Comparison of ENCODE assay signal across 10 mouse cellular contexts in the genomic region with DNA sequence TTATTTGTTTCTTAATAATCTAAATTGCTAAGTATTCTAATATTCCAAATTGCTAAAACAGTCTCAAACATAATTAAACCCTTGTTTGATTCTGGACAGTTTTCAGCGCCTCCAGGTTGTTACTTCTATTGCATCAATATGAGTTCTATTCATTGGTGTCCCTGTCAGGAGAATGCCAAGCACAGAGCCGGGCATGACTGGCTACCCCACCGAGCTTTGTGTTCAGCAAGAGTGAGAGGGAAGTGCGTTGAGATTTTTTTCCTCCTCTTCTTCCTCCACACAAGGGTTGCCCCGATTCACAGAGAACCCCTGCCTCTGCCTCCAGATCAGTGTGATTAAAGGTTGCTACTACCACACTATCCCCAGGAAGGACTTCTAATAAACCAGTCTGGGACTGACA. TPM values are rescaled to one million over a fixed set of nuclear protein-coding genes. Genes with fewer than 3 reads are reported as not detected.
A peak's percentile ranks its signal among the peaks of the same experiment; 100 is the strongest.
DNase-seq lines count a peak whose midpoint lies in the region; ATAC-seq lines count a peak whose summit lies in the region.
"Had no signal": no experiment of that assay in that cellular context is flagged by ENCODE, and none has a peak within 500 bp of the region (broad histone marks: within the 10 kb centered on the region; RNA-seq: fewer than 3 reads in every experiment).

No protein-coding gene starts in this region.

- H3K4me3 ChIP-seq in heart, embryonic 14.5 days (ENCODE audit: control insufficient read depth in 1 of 2, insufficient read depth in 1 of 2, low read depth in 1 of 2, low read length in 2 of 2), result no peak overlapping the region
- no peak overlapping the region for H3K4me3 ChIP-seq in forebrain, embryonic 14.5 days (ENCODE audit: low read depth, low read length)
- H3K4me3 ChIP-seq in midbrain, embryonic 10.5 days, result peak overlapping the region; percentile 2; the same call in 1 of the 2 replicates
- H3K4me3 ChIP-seq: limb, embryonic 15.5 days had no signal

- no peak for ATAC-seq in heart, embryonic 14.5 days (ENCODE audit: insufficient number of reproducible peaks, insufficient read depth, low FRiP score, low read depth)
- ATAC-seq in forebrain, embryonic 14.5 days, result peak; percentile 35

- H3K4me2 ChIP-seq in heart, embryonic 14.5 days (ENCODE audit: low read length), result peak overlapping the region; percentile 53
- H3K4me2 ChIP-seq in forebrain, embryonic 14.5 days (ENCODE audit: low read length), result peak overlapping the region; percentile 43

- peak overlapping the region; percentile 39; the same call in 1 of the 2 replicates for H3K9ac ChIP-seq in heart, embryonic 14.5 days (ENCODE audit: low read length)
- H3K9ac ChIP-seq in forebrain, embryonic 14.5 days (ENCODE audit: low read length), result 0 out of 2 replicates have a peak overlapping the region, but pooled peaks have one; percentile 26
- H3K9ac ChIP-seq: limb, embryonic 15.5 days had no signal

- 36% methylated on average over 5 of the region's 5 CpGs for WGBS in heart, embryonic 14.5 days
- WGBS in forebrain, embryonic 14.5 days, result 5% methylated on average over 5 of the region's 5 CpGs
- WGBS in midbrain, embryonic 10.5 days, result 24% methylated on average over 5 of the region's 5 CpGs

- peaks cover 17 to 51% of the 10 kb centered on the region in 2 experiments for H3K4me1 ChIP-seq in heart, embryonic 14.5 days (ENCODE audit: control insufficient read depth in 2 of 2, insufficient read depth in 2 of 2, low read length in 2 of 2)
- peaks cover 27% of the 10 kb centered on the region for H3K4me1 ChIP-seq in forebrain, embryonic 14.5 days (ENCODE audit: control insufficient read depth, insufficient read depth, low read length)
- peaks cover 63% of the 10 kb centered on the region for H3K4me1 ChIP-seq in midbrain, embryonic 10.5 days

- H3K36me3 ChIP-seq in heart, embryonic 14.5 days (ENCODE audit: control insufficient read depth, insufficient read depth, low read length), result no peaks in the 10 kb centered on the region
- H3K36me3 ChIP-seq in forebrain, embryonic 14.5 days (ENCODE audit: control insufficient read depth, insufficient read depth, low read length), result no peaks in the 10 kb centered on the region
- no peaks in the 10 kb centered on the region for H3K36me3 ChIP-seq in midbrain, embryonic 10.5 days
- H3K36me3 ChIP-seq: limb, embryonic 15.5 days had no signal

- H3K9me3 ChIP-seq in heart, embryonic 14.5 days (ENCODE audit: control insufficient read depth, low read length), result no peaks in the 10 kb centered on the region
- no peaks in the 10 kb centered on the region for H3K9me3 ChIP-seq in forebrain, embryonic 14.5 days (replicated peaks; ENCODE audit: control insufficient read depth, low read length)
- no peaks in the 10 kb centered on the region for H3K9me3 ChIP-seq in midbrain, embryonic 10.5 days (replicated peaks)
- H3K9me3 ChIP-seq: limb, embryonic 15.5 days had no signal

- DNase-seq in heart, adult 9 months (ENCODE audit: low spot score in 2 of 2), result no peak
- DNase-seq in 3T3-L1 (ENCODE audit: low read depth, low spot score), result peak; percentile 12
- DNase-seq in forebrain, embryonic 14.5 days (ENCODE audit: low spot score), result peak; percentile 44
- no peak for DNase-seq in midbrain, embryonic 10.5 days (ENCODE audit: low spot score)
- no peak for DNase-seq in spleen, postnatal 36 days (ENCODE audit: low spot score in 2 of 2)
- no peak for DNase-seq in ovary, adult 18-20 months (ENCODE audit: low spot score)
- DNase-seq in thymus, postnatal 4 days, result no peak

- H3K27ac ChIP-seq in heart, embryonic 14.5 days (replicated peaks in 1 of 2; ENCODE audit: control insufficient read depth in 1 of 2, insufficient read depth in 1 of 2, low read depth in 2 of 2, low read length in 2 of 2), result peak overlapping the region in 1 of 2 experiments; percentile 93; a peak in 1 of 4 replicates
- 0 out of 2 replicates have a peak overlapping the region, but pooled peaks have one; percentile 17 for H3K27ac ChIP-seq in forebrain, embryonic 14.5 days (ENCODE audit: low read depth, low read length)
- peak overlapping the region; percentile 85 for H3K27ac ChIP-seq in midbrain, embryonic 10.5 days (replicated peaks)

- H3K27me3 ChIP-seq in heart, embryonic 14.5 days (ENCODE audit: control insufficient read depth, insufficient read depth, low read length), result no peaks in the 10 kb centered on the region
- H3K27me3 ChIP-seq in forebrain, embryonic 14.5 days (replicated peaks; ENCODE audit: control insufficient read depth, insufficient read depth, low read length), result no peaks in the 10 kb centered on the region
- no peaks in the 10 kb centered on the region for H3K27me3 ChIP-seq in midbrain, embryonic 10.5 days (ENCODE audit: low read depth, poor library complexity, severe bottlenecking)
- H3K27me3 ChIP-seq: limb, embryonic 15.5 days; Patski had no signal

RNA-seq across cellular contexts. Expression of gene Plcb4, which starts 53.5 kb away (rescaled TPM):
- 38.8 and 44.9 TPM in 2 replicates for polyA plus RNA-seq in heart, embryonic 14.5 days (2014; fragmentation: Nextera tagmentation; extraction: Ambion mirVana)
- polyA plus RNA-seq in forebrain, embryonic 14.5 days (2014; fragmentation: Nextera tagmentation; extraction: Ambion mirVana), result 7.1 and 12.0 TPM in 2 replicates
- 15.7 and 17.5 TPM in 2 replicates for polyA plus RNA-seq in midbrain, embryonic 10.5 days (2016; fragmentation: Nextera tagmentation; extraction: Ambion mirVana)

Comparison
In these comparisons a context has a peak if more than half of its experiments do, and no peak if none do; other contexts are left out.
1. DNase-seq: peak in 3T3-L1 (single experiment) and forebrain, embryonic 14.5 days (single experiment); none in heart, adult 9 months (0 of 2), midbrain, embryonic 10.5 days (single experiment), spleen, postnatal 36 days (0 of 2), ovary, adult 18-20 months (single experiment) and thymus, postnatal 4 days (single experiment).